8 mouse cellular contexts compared by ENCODE assay signal in the genomic region with DNA sequence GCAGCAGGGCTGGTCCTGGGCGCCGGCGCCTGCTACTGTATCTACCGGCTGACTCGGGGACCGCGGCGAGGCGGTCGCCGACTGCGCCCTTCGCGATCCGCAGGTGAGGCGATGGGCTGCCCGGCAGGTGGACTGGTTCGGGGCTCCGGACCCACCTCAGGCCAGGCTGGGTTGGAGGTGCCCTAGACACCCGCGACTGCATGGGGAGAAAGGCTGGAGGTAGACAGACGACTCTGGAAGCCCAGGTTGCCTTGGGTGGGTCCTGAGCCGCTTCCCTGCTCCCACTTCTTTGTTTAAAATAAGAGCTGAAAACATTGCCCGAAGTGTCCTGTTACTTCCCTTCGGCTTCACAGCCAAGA. TPM values are rescaled to one million over a fixed set of nuclear protein-coding genes. Genes with fewer than 3 reads are reported as not detected.
DNase-seq lines count a peak whose midpoint lies in the region; ATAC-seq and TF ChIP-seq lines count a peak whose summit lies in the region.

No protein-coding gene starts in this region.

- H3K27ac ChIP-seq in heart, embryonic 12.5 days (ENCODE audit: poor library complexity, severe bottlenecking): peak overlapping the region; percentile 58
- peak overlapping the region; percentile 93 for H3K27ac ChIP-seq in forebrain, embryonic 13.5 days
- H3K27ac ChIP-seq in liver, embryonic 16.5 days (ENCODE audit: low read length): peak overlapping the region; percentile 76

- H3K9me3 ChIP-seq in heart, embryonic 12.5 days (replicated peaks): no peaks in the 10 kb centered on the region
- H3K9me3 ChIP-seq in E14TG2a.4 (ENCODE audit: low read length): no peaks in the 10 kb centered on the region
- no peaks in the 10 kb centered on the region for H3K9me3 ChIP-seq in forebrain, embryonic 13.5 days (replicated peaks)
- no peaks in the 10 kb centered on the region for H3K9me3 ChIP-seq in liver, embryonic 16.5 days (replicated peaks; ENCODE audit: control insufficient read depth, low read length)

- 1% methylated on average over 25 of the region's 25 CpGs for WGBS in heart, embryonic 12.5 days
- 0% methylated on average over 25 of the region's 25 CpGs for WGBS in forebrain, embryonic 13.5 days
- WGBS in liver, embryonic 16.5 days (ENCODE audit: insufficient replicate concordance): under 1% methylated on average over 25 of the region's 25 CpGs

- peak overlapping the region; percentile 92 for H3K4me2 ChIP-seq in heart, embryonic 12.5 days
- H3K4me2 ChIP-seq in forebrain, embryonic 13.5 days: peak overlapping the region; percentile 88
- peak overlapping the region; percentile 80 for H3K4me2 ChIP-seq in liver, embryonic 16.5 days (ENCODE audit: low read depth, low read length)

- H3K36me3 ChIP-seq in heart, embryonic 12.5 days: peaks cover 30% of the 10 kb centered on the region
- H3K36me3 ChIP-seq in E14TG2a.4 (ENCODE audit: insufficient read depth, low read length): peaks cover 38% of the 10 kb centered on the region
- peaks cover 33% of the 10 kb centered on the region for H3K36me3 ChIP-seq in forebrain, embryonic 13.5 days (ENCODE audit: poor library complexity, severe bottlenecking)
- H3K36me3 ChIP-seq in liver, embryonic 16.5 days (ENCODE audit: control insufficient read depth, insufficient read depth): no peaks in the 10 kb centered on the region; the same call in 1 of the 2 replicates

- no peaks in the 10 kb centered on the region for H3K27me3 ChIP-seq in heart, embryonic 12.5 days (replicated peaks)
- H3K27me3 ChIP-seq in E14TG2a.4 (ENCODE audit: insufficient read depth, low read length): peaks cover 9% of the 10 kb centered on the region
- H3K27me3 ChIP-seq in forebrain, embryonic 13.5 days: no peaks in the 10 kb centered on the region
- peaks cover 2% of the 10 kb centered on the region for H3K27me3 ChIP-seq in liver, embryonic 16.5 days (ENCODE audit: control insufficient read depth, insufficient read depth, low read depth, low read length)

- DNase-seq in heart, adult 9 months (ENCODE audit: low spot score in 2 of 2): no peak
- no peak for DNase-seq in adrenal gland, postnatal 4 days (ENCODE audit: low spot score in 2 of 2)

- H3K4me3 ChIP-seq in heart, embryonic 12.5 days: peak overlapping the region; percentile 74
- H3K4me3 ChIP-seq in E14TG2a.4 (replicated peaks; ENCODE audit: low read length): peak overlapping the region; percentile 95
- peak overlapping the region; percentile 84 for H3K4me3 ChIP-seq in forebrain, embryonic 13.5 days
- H3K4me3 ChIP-seq in liver, embryonic 16.5 days (ENCODE audit: low read depth, low read length): peak overlapping the region; percentile 77

- TF ChIP-seq CTCF in E14TG2a.4 (conservative IDR thresholded peaks at IDR 0.05; ENCODE audit: low read length): no peak

- ATAC-seq in heart, embryonic 12.5 days (ENCODE audit: insufficient number of reproducible peaks, low FRiP score): no peak; the same call in 1 of the 2 replicates
- ATAC-seq in forebrain, embryonic 13.5 days: no peak
- no peak for ATAC-seq in liver, embryonic 16.5 days (ENCODE audit: low read depth)
- ATAC-seq in inflammation-experienced regulatory T-cells, adult 6 months: no peak
- no peak for ATAC-seq in erythroid progenitor cell, adult 5-6 weeks (replicated peaks; ENCODE audit: low FRiP score, poor library complexity, severe bottlenecking)

- peak overlapping the region; percentile 87 for H3K9ac ChIP-seq in heart, embryonic 12.5 days
- H3K9ac ChIP-seq in forebrain, embryonic 13.5 days: peak overlapping the region; percentile 94
- H3K9ac ChIP-seq in liver, embryonic 16.5 days (ENCODE audit: low read depth, low read length): peak overlapping the region; percentile 79

- peaks cover 13% of the 10 kb centered on the region for H3K4me1 ChIP-seq in heart, embryonic 12.5 days (replicated peaks)
- H3K4me1 ChIP-seq in E14TG2a.4 (replicated peaks; ENCODE audit: low read depth, low read length): peaks cover 40% of the 10 kb centered on the region
- peaks cover 24% of the 10 kb centered on the region for H3K4me1 ChIP-seq in forebrain, embryonic 13.5 days
- H3K4me1 ChIP-seq in liver, embryonic 16.5 days (ENCODE audit: control insufficient read depth, low read depth, low read length): peaks cover 13% of the 10 kb centered on the region

RNA-seq across cellular contexts. Expression of gene Armc10, which starts 0.5 kb away (rescaled TPM):
- 21.7 and 22.9 TPM in 2 replicates for polyA plus RNA-seq in heart, embryonic 12.5 days (2016; fragmentation: Nextera tagmentation; extraction: Ambion mirVana)
- 82.1 and 84.1 TPM in 2 replicates for polyA plus RNA-seq in forebrain, embryonic 13.5 days (2015; fragmentation: Nextera tagmentation; extraction: Ambion mirVana)
- polyA plus RNA-seq in liver, embryonic 16.5 days (2015; fragmentation: Nextera tagmentation; extraction: Ambion mirVana): 6.0 and 6.3 TPM in 2 replicates
- polyA plus RNA-seq in inflammation-experienced regulatory T-cells, adult 6 months (2017; shearing (Covaris generic)): 10 to 100 TPM; 31.2 to 38.3 (median 33.2) TPM
- 10 to 100 TPM; 34.7 to 36.2 TPM for total RNA-seq in adrenal gland, postnatal 4 days (2021)
- total RNA-seq in erythroid progenitor cell, adult 5-6 weeks (2015; ENCODE audit: low replicate concordance): 4.6 and 6.8 TPM in 2 replicates
- total RNA-seq in erythroid progenitor cell, adult 5-6 weeks (2017; ENCODE audit: low replicate concordance): 4.5 and 5.9 TPM in 2 replicates

RNA-seq across cellular contexts. Expression of gene Fbxl13, which starts 0.7 kb away (rescaled TPM):
- 0.10 and 0.19 TPM in 2 replicates for polyA plus RNA-seq in heart, embryonic 12.5 days (2016; fragmentation: Nextera tagmentation; extraction: Ambion mirVana)
- 0.09 and 0.29 TPM in 2 replicates for polyA plus RNA-seq in forebrain, embryonic 13.5 days (2015; fragmentation: Nextera tagmentation; extraction: Ambion mirVana)
- 0.04 and 0.11 TPM in 2 replicates for polyA plus RNA-seq in liver, embryonic 16.5 days (2015; fragmentation: Nextera tagmentation; extraction: Ambion mirVana)
- under 1 TPM in 1 of 3 experiments, not detected in 2; 0.31 TPM for polyA plus RNA-seq in inflammation-experienced regulatory T-cells, adult 6 months (2017; shearing (Covaris generic))
- under 1 TPM; 0.20 to 0.25 TPM for total RNA-seq in adrenal gland, postnatal 4 days (2021)
- total RNA-seq in erythroid progenitor cell, adult 5-6 weeks (2015; ENCODE audit: low replicate concordance): not detected in 2 replicates
- not detected in 2 replicates for total RNA-seq in erythroid progenitor cell, adult 5-6 weeks (2017; ENCODE audit: low replicate concordance)

RNA-seq across cellular contexts. Expression of gene Napepld, which starts 55.1 kb away (rescaled TPM):
- 5.4 and 6.9 TPM in 2 replicates for polyA plus RNA-seq in heart, embryonic 12.5 days (2016; fragmentation: Nextera tagmentation; extraction: Ambion mirVana)
- polyA plus RNA-seq in forebrain, embryonic 13.5 days (2015; fragmentation: Nextera tagmentation; extraction: Ambion mirVana): 7.1 and 7.3 TPM in 2 replicates
- polyA plus RNA-seq in liver, embryonic 16.5 days (2015; fragmentation: Nextera tagmentation; extraction: Ambion mirVana): 0.93 and 1.1 TPM in 2 replicates
- 1 to 10 TPM; 2.0 to 3.9 (median 2.6) TPM for polyA plus RNA-seq in inflammation-experienced regulatory T-cells, adult 6 months (2017; shearing (Covaris generic))
- 10 to 100 TPM; 22.1 to 24.7 TPM for total RNA-seq in adrenal gland, postnatal 4 days (2021)
- 1.4 and 1.7 TPM in 2 replicates for total RNA-seq in erythroid progenitor cell, adult 5-6 weeks (2015; ENCODE audit: low replicate concordance)
- total RNA-seq in erythroid progenitor cell, adult 5-6 weeks (2017; ENCODE audit: low replicate concordance): 1.4 TPM in 1 of 2 replicates, not detected in the other
